Mouse (Mus musculus) mouse embryonic stem cell (cell line): ENCODE results near the gene Cdh6.

ENCODE experiments used
- in situ Hi-C, 2 experiments: fragments of 300-500 bp; cut with MboI; formaldehyde crosslinking; loops; 1 replicate in 1 of 2; 3 replicates in 1 of 2; pipeline ENCODE4 v1.14.3; 2019 to 2020; ENCODE audit warnings: low sequenced_read_pairs in 2 of 2, low pct_unique_long_range_greater_than_20kb in 1 of 2, mixed read lengths in 1 of 2; ENCODE audit not compliant: unreplicated experiment in 1 of 2

Gene Cdh6

DNA sequence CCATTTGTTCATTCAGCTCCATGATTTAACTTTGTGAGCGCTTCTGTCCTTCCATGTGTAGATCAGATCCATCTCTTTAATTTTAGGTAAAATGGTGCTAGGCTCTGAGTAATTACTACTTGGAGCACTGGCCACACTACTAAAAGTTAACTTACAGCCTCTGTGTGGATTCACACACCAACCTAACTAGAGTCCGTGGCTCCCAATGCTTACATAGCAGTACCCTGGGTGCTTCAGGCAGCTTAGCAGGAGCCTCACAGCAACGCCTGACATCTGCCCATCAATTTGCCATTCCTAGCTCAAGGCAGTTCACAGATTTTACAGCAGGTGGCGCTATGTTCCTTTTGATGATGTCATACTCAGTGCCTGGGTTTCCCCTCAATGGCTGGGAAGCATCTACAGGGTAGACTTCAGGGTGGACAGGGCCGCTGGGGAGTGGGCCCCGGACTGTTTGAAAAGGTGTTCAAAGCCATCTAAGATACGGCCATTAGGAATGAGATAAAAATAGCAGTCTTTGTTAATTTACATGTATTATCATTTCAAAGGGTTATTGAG, 84.9 kb downstream of the Cdh6 start:
- in situ Hi-C loops: no loop called here

DNA sequence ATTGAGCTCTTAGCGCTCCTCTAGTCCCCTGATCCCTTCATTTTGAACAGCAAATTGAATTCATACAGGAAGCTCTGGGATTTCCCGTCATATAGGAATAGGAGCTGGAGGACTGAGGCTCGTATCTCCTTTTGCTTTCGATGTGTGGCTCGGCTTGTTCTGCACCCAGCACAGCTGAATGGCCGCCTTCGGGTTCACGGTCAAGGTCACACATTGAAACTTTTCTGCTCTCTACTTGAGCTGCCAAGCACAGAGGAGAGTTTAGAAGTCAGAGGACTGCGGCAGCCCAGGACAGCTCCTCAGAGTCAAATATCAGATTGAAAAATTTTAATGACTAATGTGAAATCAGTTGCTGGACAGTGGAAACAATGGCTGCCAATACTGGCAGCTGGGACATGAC, 88.7 kb downstream of the Cdh6 start:
- in situ Hi-C loops: no loop called here

DNA sequence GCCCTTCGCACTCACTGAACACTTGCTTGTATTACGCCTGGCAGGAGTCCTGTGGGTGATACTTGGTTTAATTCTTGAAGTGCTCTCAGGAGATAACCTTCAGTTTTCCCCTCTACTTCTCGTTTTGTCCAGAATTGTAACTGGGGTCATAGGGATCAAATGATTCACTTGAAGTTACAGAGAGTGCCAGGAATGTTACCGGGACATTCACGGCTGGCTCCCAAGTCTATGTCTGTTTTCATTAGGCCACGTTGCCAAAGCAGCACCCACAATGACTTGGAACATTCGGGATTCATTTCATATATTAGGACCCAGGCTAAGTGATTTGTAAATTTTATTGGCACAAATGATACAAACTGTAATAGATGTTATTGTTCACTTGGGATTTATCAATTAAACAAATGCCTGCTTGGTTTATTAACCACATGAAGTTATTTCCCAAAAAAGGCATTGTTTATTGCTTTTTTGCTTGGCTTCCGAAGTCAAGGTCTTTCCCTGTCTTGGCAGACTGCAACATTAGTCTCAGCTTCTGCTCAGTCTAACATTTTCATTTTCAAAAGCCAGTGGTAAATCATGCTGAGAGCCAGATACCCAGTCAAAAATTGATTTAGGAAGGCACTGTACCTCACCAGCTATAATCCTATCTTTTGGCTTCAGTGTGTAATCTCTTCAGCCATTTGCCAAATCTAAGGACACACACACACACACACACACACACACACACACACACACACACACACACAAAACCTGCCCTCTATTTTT, 96.4 kb downstream of the Cdh6 start:
- in situ Hi-C loops: no loop called here

DNA sequence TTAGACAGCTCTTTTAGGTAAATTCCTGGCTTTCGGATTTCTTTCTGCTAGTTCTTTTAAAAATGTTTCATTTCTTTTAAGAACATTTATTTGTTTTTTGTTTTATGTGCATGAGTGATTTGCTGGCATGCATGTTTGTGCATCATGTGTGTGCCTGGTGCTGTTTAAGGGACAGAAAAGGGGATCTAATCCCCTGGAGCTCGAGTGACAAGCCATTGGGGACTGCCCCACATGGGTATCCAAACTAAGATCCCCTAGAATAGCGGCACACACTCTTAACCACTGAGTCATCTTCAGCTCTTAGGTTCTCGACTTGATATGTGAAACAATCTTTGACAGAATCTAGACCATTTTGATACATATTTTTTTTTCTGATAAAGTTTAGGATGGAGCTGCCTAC, 99.4 kb downstream of the Cdh6 start:
- in situ Hi-C loops: no loop called here

DNA sequence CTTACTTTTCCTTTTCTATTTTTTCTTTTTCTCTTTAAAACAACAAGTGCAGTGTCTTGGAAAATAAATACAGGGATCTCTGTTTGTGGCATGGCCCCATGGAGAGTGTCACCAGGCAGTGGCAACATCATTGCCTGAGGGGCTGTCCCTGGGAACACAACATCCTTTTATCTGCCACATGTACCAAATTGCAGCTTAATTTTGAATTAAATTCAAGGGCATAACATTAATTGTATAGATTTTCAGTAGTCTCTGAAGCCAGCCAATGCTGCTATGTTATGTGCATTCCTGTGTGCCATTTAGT, 105.3 kb downstream of the Cdh6 start:
- in situ Hi-C loops: no loop called here

DNA sequence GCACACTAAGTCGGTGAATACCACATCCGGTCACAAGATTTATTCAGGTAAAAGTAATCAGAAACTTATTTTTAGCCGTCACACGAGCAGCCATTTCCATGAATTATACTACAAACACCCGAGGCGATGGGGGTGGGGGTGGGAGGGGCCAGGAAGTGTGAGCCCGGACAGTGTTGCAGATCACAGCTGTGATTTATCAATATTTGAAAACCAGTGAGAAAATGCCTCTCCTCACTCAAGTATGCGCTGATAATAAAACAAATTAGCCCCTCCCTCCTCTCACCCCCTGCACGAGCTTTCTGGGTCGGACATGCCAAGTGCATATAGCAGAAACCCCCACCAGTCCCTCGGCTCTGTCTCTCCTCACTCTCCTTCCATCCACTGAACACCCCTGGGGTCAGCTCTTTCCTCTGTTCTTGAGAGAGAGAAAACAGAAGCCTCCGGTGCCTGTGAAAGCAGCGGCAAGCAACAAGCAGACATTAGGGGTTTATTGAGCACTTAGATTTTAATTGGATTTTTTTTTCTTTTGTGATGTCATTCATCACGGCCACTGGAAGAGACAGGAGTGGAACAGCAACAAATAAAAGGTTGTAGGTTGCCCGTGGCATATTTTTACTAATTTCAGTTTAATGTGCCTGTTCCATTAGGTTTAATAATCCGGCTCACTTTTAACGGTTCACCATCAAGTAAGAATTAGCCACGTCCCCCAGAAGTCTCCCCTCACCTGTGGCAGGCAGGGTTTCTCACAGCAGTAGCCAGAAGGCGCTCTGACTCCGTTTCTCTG, 105.9 kb downstream of the Cdh6 start:
- in situ Hi-C loops: no loop called here

DNA sequence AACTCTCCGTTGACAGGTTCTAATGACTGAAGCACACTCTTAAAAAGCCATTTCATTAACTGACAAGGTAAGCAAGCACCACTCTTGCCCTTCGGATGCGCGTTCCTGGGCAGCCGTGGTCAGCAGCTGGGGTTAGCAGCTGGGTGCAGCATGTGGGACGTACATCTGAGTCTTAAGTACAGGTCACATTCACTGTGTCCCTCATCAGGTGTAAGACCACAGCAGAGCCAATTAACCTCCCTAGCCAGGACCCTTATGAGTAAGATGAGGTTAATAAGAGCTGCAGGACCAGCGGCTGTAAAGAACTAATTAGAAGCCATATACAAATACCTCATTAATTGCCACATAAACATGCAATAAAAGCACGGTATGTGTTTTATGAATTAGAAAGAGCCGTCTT, 106.7 kb downstream of the Cdh6 start:
- in situ Hi-C loops: no loop called here

DNA sequence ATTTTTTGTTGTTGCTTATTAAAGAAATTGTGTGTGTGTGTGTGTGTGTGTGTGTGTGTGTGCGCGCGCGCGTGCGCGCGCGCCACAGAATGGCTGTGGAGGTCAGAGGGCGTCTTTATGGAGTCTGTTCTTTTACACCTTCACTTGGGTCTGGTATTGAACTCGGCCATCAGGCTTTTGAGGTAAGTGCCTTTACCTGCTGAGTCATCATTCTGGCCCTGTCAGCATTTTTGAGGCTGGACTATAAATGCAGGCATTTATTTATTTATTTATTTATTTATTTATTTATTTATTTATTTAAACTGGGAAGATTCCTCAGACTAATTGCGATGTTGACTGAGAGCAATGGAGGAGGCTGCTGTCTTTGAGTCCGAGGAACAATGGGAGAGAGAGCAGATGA, 109.8 kb downstream of the Cdh6 start:
- in situ Hi-C loops: no loop called here

DNA sequence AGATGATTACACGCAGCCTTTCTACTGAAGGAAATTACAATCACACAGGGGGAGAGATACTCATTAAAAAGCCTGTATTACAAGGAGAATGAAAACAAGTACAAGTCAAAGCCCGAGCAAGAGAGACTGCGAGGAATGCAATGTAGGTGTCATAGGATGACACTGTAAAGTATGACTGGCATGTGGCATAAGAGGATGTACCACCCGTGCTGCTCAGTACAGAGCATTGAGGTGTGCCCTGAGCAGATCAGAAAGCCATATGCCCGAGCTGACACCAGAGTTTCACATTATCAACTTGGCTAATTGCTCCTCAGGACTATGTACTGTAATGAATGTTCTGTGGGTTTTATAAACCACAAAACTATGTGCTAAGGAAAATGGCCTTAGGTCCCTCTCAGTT, 115.7 kb downstream of the Cdh6 start:
- in situ Hi-C loops: no loop called here

DNA sequence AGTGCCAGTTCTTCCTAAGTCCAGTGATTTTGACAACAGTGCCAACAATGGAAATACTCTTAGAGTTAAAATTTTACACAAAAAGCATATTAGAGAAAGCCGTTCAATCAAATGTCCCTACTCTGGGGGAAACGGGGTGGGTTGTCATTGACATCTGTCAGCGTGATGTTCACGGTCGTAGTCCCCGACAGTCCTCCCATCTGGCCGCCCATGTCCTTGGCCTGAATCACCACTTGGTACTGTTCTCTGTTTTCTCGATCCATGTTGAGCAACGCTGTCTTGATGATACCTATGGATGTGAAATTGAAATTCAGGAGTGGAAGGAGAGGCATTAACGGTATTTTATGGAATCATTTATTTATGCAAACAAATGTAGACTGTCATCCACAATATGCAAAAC, 116.2 kb downstream of the Cdh6 start:
- in situ Hi-C loops: no loop called here

DNA sequence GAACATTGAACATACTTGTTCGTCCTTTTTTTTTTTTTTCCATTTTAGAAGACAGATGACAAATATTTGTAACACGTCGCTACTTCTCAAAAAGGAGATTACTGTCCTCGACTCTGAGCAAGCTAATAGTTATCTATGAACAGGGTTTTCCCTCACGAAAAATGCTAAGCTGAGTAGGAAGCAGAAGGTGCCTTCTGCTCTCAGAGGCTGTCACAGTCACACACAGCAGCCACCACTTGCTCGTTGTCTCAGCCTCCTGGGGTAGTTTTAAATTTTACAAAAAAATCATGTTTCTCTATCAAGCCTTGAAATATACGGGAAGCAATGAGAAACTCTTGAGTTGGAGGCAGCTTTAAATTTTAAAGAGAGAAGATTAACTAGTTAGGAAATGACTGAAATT, 125.6 kb downstream of the Cdh6 start:
- in situ Hi-C loops: no loop called here

DNA sequence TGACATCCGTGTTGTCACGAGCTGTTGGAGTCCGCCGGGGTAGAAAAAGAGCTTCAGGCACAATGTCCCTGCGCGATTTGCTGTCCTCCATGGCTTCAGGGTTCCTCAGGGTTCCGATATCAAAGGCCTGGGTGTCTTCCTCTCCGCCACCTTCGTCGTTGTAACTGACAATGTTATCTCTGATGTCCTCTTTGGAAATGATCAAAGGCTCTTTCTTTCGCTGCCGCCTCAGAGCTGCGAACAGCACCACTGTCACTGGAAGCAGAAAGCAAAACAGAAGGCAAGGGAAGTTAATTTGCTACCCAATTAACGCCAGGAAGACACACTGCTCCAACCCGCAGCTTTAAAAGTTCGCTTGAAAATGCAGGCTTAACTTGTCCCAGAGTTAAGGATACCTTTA, 139.0 kb downstream of the Cdh6 start:
- in situ Hi-C loops: no loop called here

DNA sequence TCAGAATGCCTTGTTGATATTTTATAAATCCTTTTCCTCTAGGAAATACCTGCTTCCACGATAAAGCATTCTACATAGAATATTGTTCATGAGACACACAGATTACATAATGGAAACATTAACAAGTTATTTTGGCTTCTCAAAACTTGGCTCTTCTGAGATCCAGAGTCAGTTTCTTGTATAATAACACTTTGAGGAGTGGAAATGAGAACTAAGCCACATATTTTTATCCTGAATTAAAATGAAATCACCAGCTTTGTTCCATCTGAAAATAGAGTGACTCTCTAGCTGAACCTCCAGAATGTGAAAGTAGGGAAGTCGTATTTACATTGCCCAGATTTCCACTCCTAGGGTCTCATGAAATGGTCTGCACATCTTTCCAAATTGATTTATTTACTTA, 142.8 kb downstream of the Cdh6 start:
- in situ Hi-C loops: no loop called here

DNA sequence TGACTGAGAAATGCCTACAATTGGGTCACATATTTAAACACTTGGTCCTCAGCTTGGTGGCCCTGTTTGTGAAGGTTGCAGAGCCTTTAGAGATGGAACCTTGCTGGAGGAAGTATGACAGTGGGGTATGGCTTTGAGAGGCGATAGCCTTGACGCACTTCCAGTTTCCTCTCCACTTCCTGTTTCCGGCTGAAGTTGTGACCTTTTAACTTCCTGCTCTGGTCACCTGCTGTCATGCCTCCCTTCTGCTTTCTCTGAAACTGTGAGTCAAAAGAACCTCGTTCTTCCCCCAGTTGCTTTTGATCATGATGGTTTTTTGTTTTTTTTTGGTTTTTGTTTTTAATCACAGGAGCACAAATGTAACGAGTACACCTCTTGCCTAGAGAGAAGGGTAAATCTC, 146.0 kb downstream of the Cdh6 start:
- in situ Hi-C loops: no loop called here

DNA sequence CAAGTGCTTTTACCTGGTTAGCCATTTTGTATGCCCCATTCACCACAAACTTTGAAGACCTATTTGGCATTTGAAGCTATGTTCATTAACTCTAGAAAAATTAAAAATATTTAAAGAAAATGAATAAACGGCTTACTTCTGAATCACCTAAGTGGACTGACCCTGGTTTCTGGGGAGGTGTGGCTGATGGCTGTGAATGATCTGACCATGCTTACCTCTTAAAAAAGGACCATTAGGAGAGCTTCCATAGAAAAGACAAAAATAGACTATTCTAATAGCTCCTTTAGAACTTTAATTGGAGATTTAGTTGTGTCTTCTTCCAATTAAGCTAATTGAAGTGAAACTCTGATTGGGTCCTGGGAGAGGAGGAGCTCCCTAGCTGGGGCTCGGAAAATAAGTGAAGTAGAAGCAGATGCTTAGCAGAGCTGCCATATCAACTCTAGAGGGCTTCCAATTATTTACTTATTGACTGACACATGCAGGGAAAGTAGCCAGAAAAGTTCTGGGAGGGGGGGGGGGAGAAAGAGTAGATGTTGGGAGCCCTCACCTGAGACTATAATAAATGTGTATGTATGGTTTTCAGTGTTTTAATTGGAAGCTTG, 156.6 kb downstream of the Cdh6 start:
- in situ Hi-C loops: no loop called here

DNA sequence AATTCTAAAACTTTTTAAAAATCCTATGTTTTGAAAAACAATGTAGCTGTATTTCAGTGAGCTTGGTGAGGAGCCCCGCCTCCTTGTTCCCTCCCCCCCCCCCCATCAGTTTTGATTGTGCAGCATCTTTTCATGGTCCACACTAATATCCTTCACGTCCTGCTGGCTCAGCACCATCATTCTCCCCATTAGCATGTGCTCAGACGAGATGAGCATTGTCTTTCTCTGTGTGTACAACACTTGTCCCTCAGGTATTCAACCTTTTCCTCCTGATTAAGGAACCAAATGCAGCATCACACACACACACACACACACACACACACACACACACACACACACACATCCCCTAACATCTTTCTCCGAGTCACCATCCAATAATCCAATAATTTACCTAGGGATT, 164.7 kb downstream of the Cdh6 start:
- in situ Hi-C loops: no loop called here

DNA sequence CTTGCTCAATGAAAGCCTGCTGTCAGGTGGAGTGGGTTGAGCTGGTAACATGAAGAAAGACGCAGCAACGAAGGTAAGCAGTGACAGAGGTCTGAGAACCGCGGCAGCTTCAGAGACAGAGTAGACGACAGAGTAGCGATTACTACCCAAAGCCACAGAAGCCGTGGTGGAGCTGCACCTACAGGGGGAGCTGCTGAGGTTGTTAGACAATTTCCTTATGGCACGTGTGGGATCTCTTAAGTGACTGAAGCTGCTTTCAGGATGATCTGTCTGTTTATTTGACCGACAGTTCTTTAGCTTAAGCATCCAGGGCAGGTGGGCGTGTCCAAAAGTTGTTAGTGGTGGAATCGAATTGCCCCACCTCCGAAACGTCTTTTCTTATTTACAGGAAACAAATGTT, 167.5 kb downstream of the Cdh6 start:
- in situ Hi-C loops: no loop called here

DNA sequence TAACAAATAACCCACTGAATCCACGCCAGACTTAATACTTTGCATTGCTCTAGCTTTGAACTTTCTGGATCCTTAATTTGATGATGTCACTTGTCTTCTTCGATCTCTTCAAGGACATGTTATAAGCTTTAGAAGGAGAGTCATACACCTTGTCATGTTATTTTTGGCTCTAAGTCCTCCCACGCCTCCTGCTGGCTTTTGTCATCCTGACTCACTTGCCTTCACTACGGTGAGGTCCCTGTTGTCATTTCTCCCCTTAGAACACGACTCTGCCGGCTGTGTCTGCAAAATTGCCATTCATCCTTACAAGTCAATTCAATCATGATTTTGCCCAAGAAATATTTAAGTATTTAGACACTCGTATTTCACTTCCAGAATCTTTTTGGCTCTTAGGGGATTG, 171.9 kb downstream of the Cdh6 start:
- in situ Hi-C loops: no loop called here

DNA sequence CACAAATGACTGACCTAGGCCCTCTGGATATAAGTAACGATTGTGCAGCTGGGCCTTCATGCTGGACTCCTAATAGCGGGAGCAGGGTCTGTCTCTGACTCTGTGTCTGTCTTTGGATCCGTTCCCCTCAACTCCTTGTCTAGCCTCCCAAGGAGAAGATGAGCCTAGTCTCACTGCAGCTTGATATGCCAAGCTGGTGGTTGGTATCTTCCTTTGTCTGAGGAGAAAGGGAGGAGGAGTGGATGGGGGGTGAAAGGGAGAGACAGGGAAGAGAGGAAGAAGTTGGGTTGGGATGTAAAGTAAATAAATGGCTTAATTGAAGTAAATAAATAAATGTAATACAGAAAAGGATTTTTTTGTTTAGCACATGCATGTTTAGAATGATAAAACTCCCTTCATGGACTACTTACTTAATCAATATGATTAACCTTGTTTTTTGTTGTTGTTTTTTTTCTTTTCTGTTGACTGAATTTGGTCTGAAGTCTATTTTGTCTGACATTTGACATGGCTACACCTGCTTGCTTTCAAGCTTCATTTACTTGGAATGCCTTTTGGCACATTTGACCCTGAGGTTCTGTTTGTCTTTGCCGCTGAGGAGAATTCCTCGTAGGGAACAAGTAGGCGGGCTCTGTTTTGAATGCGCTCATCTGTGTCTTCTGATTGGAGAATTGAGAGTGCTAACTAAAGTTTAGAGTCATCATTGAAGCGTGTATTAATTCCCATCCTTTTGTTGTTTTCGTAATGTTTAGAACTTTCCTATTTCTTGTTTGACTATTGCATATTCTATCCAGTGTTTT, 178.7 kb downstream of the Cdh6 start:
- in situ Hi-C loops: no loop called here
